9 mouse cellular contexts compared by ENCODE assay signal in genomic region chr14:62878634-62879430, GRCm38 (mm10). TPM values are rescaled to one million over a fixed set of nuclear protein-coding genes. Genes with fewer than 3 reads are reported as not detected.
DNase-seq lines count a peak whose midpoint lies in the region; ATAC-seq and TF ChIP-seq lines count a peak whose summit lies in the region.
"Had no signal": no experiment of that assay in that cellular context is flagged by ENCODE, and none has a peak within 500 bp of the region (broad histone marks: within the 10 kb centered on the region; RNA-seq: fewer than 3 reads in every experiment).

No protein-coding gene starts in this region.

- no peaks in the 10 kb centered on the region for H3K9me3 ChIP-seq in forebrain, embryonic 11.5 days (ENCODE audit: control insufficient read depth, low read length)
- no peaks in the 10 kb centered on the region for H3K9me3 ChIP-seq in forebrain, postnatal 0 days (ENCODE audit: low read length)
- no peaks in the 10 kb centered on the region for H3K9me3 ChIP-seq in hindbrain, postnatal 0 days (ENCODE audit: low read length)
- H3K9me3 ChIP-seq in neural tube, embryonic 15.5 days (replicated peaks): no peaks in the 10 kb centered on the region
- H3K9me3 ChIP-seq: limb, embryonic 13.5 days had no signal

- peaks cover 32% of the 10 kb centered on the region for H3K4me1 ChIP-seq in forebrain, embryonic 11.5 days (replicated peaks; ENCODE audit: control insufficient read depth, insufficient read depth, low read length)
- H3K4me1 ChIP-seq in forebrain, postnatal 0 days (ENCODE audit: insufficient read depth): peaks cover 19% of the 10 kb centered on the region
- H3K4me1 ChIP-seq in hindbrain, postnatal 0 days (ENCODE audit: insufficient read depth, low read length): peaks cover 18% of the 10 kb centered on the region; the same call in 1 of the 2 replicates
- peaks cover 39% of the 10 kb centered on the region for H3K4me1 ChIP-seq in neural tube, embryonic 15.5 days

- WGBS in forebrain, embryonic 11.5 days: 63% methylated on average over 7 of the region's 7 CpGs
- WGBS in forebrain, postnatal 0 days: 56% methylated on average over 7 of the region's 7 CpGs
- 56% methylated on average over 7 of the region's 7 CpGs for WGBS in hindbrain, postnatal 0 days
- WGBS in neural tube, embryonic 15.5 days: 62% methylated on average over 7 of the region's 7 CpGs

- DNase-seq in forebrain, embryonic 11.5 days (ENCODE audit: low spot score): no peak
- no peak for DNase-seq in forebrain, postnatal 0 days
- peak; percentile 19 to 32 for DNase-seq in spleen, postnatal 10 days (ENCODE audit: low spot score in 2 of 2)
- no peak for DNase-seq in spleen, adult 18-20 months
- DNase-seq in hindbrain, postnatal 0 days (ENCODE audit: low spot score): no peak
- no peak for DNase-seq in left cerebral cortex, postnatal 36 days (ENCODE audit: low spot score in 2 of 2)
- DNase-seq in left cerebral cortex, adult 18-20 months (ENCODE audit: low spot score in 2 of 2): no peak

- no peak for ATAC-seq in forebrain, embryonic 11.5 days (replicated peaks; ENCODE audit: low FRiP score)
- no peak for ATAC-seq in forebrain, postnatal 0 days
- no peak for ATAC-seq in hindbrain, postnatal 0 days
- no peak for ATAC-seq in neural tube, embryonic 15.5 days (ENCODE audit: low FRiP score)

- peak overlapping the region; percentile 70; the same call in 1 of the 2 replicates for H3K27ac ChIP-seq in forebrain, embryonic 11.5 days (ENCODE audit: low read depth, low read length)
- H3K27ac ChIP-seq in forebrain, postnatal 0 days (ENCODE audit: low read depth, low read length): no peak overlapping the region; the same call in 1 of the 2 replicates
- peak overlapping the region; percentile 75; the same call in 1 of the 2 replicates for H3K27ac ChIP-seq in hindbrain, postnatal 0 days
- H3K27ac ChIP-seq in neural tube, embryonic 15.5 days (replicated peaks): peak overlapping the region; percentile 84
- H3K27ac ChIP-seq: limb, embryonic 13.5 days had no signal

- no peak overlapping the region; the same call in 1 of the 2 replicates for H3K9ac ChIP-seq in forebrain, embryonic 11.5 days (ENCODE audit: low read length)
- no peak overlapping the region for H3K9ac ChIP-seq in forebrain, postnatal 0 days
- H3K9ac ChIP-seq in hindbrain, postnatal 0 days (replicated peaks; ENCODE audit: low read length): no peak overlapping the region
- H3K9ac ChIP-seq in neural tube, embryonic 15.5 days (replicated peaks): no peak overlapping the region
- H3K9ac ChIP-seq: limb, embryonic 13.5 days had no signal

- no peak for TF ChIP-seq CTCF in forebrain, postnatal 0 days (IDR thresholded peaks at IDR 0.05; ENCODE audit: low read depth)
- TF ChIP-seq CTCF in hindbrain, postnatal 0 days (IDR thresholded peaks at IDR 0.05; ENCODE audit: low read depth): no peak

- no peaks in the 10 kb centered on the region for H3K27me3 ChIP-seq in forebrain, embryonic 11.5 days (ENCODE audit: control insufficient read depth, insufficient read depth, low read length)
- H3K27me3 ChIP-seq in forebrain, postnatal 0 days (ENCODE audit: insufficient read depth, low read length): no peaks in the 10 kb centered on the region
- no peaks in the 10 kb centered on the region for H3K27me3 ChIP-seq in hindbrain, postnatal 0 days (ENCODE audit: insufficient read depth, low read length)
- H3K27me3 ChIP-seq in neural tube, embryonic 15.5 days (replicated peaks): no peaks in the 10 kb centered on the region
- H3K27me3 ChIP-seq: limb, embryonic 13.5 days had no signal

- H3K36me3 ChIP-seq in forebrain, embryonic 11.5 days (ENCODE audit: control insufficient read depth, insufficient read depth, low read length): no peaks in the 10 kb centered on the region
- H3K36me3 ChIP-seq in forebrain, postnatal 0 days (ENCODE audit: insufficient read depth): no peaks in the 10 kb centered on the region
- H3K36me3 ChIP-seq in hindbrain, postnatal 0 days (ENCODE audit: insufficient read depth, low read length): no peaks in the 10 kb centered on the region
- no peaks in the 10 kb centered on the region for H3K36me3 ChIP-seq in neural tube, embryonic 15.5 days
- H3K36me3 ChIP-seq: limb, embryonic 13.5 days had no signal

- intact Hi-C loops in left cerebral cortex, postnatal 36 days (cut with DNase I): loop anchor here (5.0 kb wide), 1 partner anchor 42 kb away; the partner anchor contains the start of gene Wdfy2

- H3K4me2 ChIP-seq in forebrain, embryonic 11.5 days (ENCODE audit: low read depth, low read length, severe bottlenecking): no peak overlapping the region
- H3K4me2 ChIP-seq in forebrain, postnatal 0 days (ENCODE audit: low read depth): no peak overlapping the region
- no peak overlapping the region for H3K4me2 ChIP-seq in hindbrain, postnatal 0 days (ENCODE audit: low read depth, low read length)
- H3K4me2 ChIP-seq in neural tube, embryonic 15.5 days: peak overlapping the region; percentile 23; the same call in 1 of the 2 replicates
- H3K4me2 ChIP-seq: limb, embryonic 13.5 days had no signal

- H3K4me3 ChIP-seq in forebrain, embryonic 11.5 days (ENCODE audit: low read depth, low read length): no peak overlapping the region
- H3K4me3 ChIP-seq in forebrain, postnatal 0 days (ENCODE audit: low read depth, low read length): no peak overlapping the region
- no peak overlapping the region for H3K4me3 ChIP-seq in hindbrain, postnatal 0 days (ENCODE audit: low read length)
- H3K4me3 ChIP-seq in neural tube, embryonic 15.5 days (replicated peaks): no peak overlapping the region
- H3K4me3 ChIP-seq: limb, embryonic 13.5 days had no signal

RNA-seq across cellular contexts. Expression of gene Wdfy2, which starts 41.4 kb away (rescaled TPM):
- polyA plus RNA-seq in forebrain, embryonic 11.5 days (2014; fragmentation: Nextera tagmentation; extraction: Ambion mirVana): 16.7 and 17.9 TPM in 2 replicates
- 14.6 and 18.4 TPM in 2 replicates for total RNA-seq in forebrain, postnatal 0 days (2014; rRNA removed)
- polyA plus RNA-seq in forebrain, postnatal 0 days (2015; fragmentation: Nextera tagmentation; extraction: Ambion mirVana): 2.4 and 3.6 TPM in 2 replicates
- total RNA-seq in hindbrain, postnatal 0 days (2014; rRNA removed): 16.9 and 20.6 TPM in 2 replicates
- 4.5 and 4.6 TPM in 2 replicates for polyA plus RNA-seq in hindbrain, postnatal 0 days (2015; fragmentation: Nextera tagmentation; extraction: Ambion mirVana)
- polyA plus RNA-seq in neural tube, embryonic 15.5 days (2015; fragmentation: Nextera tagmentation; extraction: Ambion mirVana): 7.0 and 7.4 TPM in 2 replicates
- total RNA-seq in left cerebral cortex, postnatal 36 days (2021): 10 to 100 TPM; 10.5 to 12.8 TPM
- total RNA-seq in left cerebral cortex, adult 18-20 months (2021): 10 to 100 TPM; 13.7 to 14.1 TPM

Comparison
In these comparisons a context has a peak if more than half of its experiments do, and no peak if none do; other contexts are left out.
1. DNase-seq: peak in spleen, postnatal 10 days (2 of 2); none in forebrain, embryonic 11.5 days (single experiment), forebrain, postnatal 0 days (single experiment), spleen, adult 18-20 months (0 of 2), hindbrain, postnatal 0 days (single experiment), left cerebral cortex, postnatal 36 days (0 of 2) and left cerebral cortex, adult 18-20 months (0 of 2).